Mouse (Mus musculus) kidney, postnatal 36 days (tissue): Measurements from ENCODE around the gene Gna15.
A peak's percentile ranks its signal among the peaks of the same experiment; 100 is the strongest.

Experiments used
- DNase-seq, 2 experiments: peaks; one replicate each; pipeline ENCODE4 v3.0.0; 2021 to 2022; ENCODE audit warnings: mixed read lengths in 2 of 2

Gene Gna15

DNA sequence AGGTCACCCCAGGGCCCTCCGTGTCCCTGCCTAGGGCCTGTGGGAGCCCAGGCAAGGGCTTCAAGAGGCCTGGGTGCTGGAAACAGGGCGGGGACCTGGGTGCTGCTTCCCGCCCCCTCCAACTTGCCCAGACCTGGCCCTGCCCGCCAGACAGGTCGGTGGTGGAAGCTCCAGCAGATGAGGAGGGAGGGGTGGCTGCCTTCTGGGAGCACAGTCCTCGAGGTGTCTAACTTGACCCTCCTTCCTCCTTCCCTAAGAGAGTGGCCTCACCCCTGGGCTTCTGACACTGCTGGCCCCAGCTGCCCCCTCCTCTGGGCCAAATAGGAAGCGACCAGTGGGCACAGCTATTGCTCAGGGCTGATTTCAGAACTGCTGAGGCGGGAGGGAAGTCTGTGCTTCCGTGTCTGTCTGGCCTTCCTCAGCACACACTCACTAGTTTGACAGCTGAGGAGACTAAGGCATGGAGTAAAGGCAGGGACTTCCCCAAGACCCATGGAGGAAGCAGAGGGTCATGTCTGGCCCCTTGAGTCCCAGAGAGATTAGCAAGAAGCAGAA, at the start of gene Gna15:
Gene Gna15 (minus strand): TSS at position 175 of the 555 bp plus-strand sequence.
- DNase-seq: no peak

- DNase-seq: peak in 1 of 2 experiments; percentile 42
Observed at GRCm38 (mm10) chr10:81572975-81573374, 49.0 kb upstream of the Gna15 start.

DNA sequence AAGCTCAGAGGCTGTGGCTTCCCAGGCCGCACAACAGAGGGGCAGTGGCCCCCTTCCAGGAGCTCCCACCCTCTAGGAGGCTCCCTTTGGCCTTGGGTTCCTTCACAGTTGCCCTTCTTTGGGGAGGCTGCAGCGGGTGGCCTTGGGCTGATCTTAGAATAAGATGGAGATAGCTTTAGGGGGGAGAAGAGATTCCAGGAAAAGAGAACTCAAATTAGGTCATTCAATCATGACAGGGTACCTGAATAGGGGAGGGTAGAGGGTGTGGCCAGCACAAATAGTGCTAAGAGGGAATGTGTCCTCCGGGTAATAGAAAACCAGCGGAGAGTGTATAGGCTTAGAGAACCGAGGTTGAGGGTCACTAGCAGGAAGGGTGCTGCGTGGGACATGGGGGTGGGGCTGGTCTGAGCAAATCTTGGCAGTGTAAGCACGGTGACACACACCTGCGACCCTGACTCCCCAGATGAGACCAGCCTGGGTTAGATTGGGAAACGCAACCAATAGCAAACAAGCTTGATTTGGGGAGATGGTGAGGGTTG, 48.2 kb upstream of the Gna15 start:
- no peak for DNase-seq

DNA sequence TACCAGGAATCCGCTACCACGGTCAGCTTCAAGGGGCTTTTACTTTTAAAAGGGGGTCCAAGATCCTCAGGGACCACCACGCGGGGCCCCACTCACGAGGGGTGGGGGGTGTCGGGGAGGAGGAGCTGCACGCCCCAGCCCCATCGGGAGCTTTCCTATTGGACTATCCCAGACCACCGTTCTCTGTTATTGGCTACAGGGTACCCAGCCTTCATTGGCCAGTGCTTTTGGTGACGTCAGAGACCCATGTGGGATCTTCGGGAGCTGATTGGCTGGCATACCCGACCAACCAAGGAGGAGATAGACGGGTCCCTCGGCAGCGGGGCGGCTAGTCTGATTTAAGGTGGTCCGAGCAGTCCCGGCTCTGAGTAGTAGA, 47.5 kb upstream of the Gna15 start:
- DNase-seq: peak; percentile 97 to 100

- DNase-seq: peak; percentile 98 to 99
Observed at GRCm38 (mm10) chr10:81570831-81571500, 46.9 kb upstream of the Gna15 start.

DNA sequence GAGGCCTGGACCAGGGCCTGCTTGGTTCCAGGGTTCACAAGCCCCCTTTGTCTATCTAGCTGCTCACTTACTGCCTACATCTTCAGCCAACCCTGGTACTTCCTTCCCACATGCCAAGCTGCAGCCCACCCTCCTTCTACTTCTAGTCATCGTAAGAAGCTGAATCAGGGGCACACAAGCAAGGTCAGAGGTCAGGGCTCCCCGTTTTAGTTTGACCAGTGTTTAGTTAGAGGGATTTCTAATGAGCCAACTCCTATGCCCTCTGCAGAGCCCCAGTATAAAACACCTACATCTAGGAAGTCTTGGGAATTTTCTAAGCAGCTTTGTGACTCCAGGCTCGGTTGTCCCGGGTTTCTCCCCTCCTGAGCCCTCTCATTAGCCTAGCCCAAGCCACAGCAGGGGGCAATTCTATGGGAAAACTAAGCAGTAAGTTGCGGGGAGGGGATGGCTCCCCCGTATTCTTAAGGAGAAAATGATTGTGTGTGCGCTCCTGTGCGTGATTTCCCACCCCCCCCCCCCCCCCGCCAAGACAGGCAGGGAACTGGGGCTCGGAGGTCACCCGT, 46.3 kb upstream of the Gna15 start:
- DNase-seq: no peak

DNA sequence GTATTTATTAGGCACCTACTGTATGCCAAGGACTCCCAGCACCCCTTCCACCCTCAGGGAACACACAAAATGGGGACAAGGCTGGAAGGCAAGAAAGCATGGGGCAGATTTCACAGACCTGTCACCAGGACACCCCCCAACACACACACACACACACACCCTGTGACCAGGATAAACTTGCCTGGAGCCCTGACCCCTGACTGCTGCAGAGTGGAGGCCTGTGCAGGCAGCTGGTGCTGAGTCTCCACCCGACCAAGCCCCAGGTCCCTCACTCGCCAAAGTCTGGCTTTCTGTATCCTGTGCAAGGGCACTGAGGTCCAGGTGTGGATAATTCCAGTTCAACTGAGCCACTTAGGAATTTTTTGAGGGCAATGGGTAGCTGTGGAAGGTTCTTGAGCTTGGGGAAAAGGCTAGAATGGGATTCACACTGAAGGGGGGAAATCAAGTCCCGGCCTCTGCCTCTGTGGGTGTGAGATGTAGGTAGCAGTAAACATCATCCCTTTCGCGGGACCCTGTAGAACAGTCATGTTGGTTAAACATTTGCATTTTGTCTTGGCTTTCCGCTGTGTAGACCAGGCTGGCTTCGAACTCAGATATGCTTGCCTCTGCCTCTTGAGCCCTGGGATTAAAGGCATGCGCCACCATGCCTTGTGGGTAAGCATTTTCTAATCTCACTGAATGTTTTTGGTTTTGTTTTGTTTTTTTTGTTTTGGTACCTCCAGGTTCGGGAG, 45.6 kb upstream of the Gna15 start:
- DNase-seq: no peak

DNA sequence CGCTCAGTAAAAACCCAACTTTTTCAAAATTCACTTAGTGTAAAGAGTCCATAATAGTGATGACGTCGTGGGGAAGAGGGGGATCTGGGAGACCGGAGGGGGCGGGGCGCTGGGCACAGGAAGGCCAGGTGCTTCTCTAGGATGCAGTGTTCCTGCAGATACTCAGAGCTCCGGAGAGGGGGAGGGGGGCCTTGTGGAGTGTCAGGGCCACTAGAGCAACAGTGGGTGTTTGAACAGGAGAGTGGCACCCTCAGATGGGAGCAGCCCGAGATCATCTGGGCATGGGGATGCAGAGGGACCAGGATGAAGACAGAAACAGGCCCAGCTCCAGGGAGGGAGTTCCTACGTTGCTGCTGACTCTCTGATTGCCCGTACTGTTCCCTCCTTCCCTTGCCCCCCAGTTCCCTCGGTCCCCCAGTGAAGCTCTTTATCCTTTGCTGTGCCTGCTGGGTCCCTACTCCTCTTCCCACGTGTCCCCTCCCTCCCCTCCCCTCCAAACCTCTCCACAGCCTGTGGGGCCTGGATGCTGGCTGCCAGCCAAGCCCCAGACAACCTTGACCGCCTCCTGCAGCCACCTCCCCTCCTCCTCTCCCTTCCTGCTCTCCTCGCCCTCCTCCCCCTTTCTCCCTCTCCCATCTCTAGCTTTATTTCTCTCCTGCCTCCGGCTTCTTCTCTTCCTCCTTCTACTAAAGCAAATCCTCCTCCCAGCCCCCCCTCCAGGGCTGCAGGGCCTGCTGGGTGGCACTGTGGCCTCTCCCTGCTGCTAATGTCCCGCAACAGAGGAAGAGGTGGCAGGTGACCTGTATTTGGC, 44.6 kb upstream of the Gna15 start:
- peak; percentile 78 to 79 for DNase-seq

DNA sequence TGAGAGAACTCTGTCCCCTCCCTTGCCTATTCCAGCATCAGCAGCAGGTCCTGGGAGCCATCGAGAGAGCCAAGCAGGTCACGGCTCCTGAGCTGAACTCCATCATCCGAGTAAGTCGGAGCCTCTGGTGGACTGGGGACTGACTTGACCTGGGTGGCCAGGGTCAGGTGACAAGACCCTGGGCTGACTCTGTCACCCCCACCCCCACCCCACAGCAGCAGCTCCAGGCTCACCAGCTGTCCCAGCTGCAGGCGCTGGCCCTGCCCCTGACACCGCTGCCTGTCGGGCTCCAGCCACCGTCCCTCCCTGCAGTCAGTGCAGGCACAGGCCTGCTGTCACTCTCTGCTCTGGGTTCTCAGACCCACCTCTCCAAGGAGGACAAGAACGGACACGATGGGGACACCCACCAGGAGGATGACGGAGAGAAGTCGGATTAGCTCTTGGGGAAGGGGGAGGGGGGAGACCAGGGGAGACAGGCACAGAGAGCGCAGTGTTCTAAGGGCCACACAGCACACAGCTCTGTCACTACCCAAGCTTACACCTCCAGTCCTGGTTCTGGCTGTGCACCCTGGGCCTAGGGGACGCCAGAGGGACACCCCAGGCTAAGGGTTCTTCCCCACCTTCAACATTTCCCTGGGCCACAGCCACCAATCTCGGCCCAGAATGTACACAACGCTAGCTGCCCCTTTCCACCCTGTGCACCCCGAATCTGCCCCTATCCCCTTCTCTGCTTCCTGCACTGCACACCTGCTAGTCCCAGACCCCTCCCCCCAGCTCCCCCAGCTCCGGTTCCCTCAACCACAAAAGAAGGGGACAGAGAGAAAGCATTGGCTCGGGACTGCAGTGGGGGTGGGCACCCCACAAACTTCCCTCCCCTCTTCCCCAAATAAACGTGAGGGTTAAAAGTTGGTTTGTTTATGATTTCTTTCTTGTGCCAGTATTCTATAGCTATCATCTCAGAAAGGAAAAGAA, 41.5 kb upstream of the Gna15 start:
- DNase-seq: no peak

DNA sequence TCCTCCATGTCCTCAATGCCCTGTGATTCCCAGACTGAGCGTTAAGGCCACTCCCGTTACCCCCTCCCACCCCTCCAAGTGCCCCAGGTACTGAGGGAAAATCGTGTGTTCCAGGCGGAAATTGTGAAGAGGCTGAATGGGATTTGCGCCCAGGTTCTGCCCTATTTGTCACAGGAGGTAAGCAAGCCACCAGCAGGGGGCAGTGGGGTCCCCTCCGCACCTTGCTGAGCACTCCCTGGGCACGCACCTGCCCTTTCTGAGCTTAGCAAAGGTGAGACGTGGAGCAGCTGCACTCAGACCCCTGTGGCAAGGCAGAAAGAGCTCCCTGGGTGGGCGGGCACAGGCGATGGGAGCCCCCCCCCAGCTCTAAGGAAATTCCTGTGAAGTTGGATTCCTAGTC, 40.7 kb upstream of the Gna15 start:
- DNase-seq: peak; percentile 55 to 84

- peak; percentile 70 to 78 for DNase-seq
Observed at GRCm38 (mm10) chr10:81564216-81564615, 40.2 kb upstream of the Gna15 start.

- no peak for DNase-seq
Observed at GRCm38 (mm10) chr10:81563481-81563880, 39.5 kb upstream of the Gna15 start.

DNA sequence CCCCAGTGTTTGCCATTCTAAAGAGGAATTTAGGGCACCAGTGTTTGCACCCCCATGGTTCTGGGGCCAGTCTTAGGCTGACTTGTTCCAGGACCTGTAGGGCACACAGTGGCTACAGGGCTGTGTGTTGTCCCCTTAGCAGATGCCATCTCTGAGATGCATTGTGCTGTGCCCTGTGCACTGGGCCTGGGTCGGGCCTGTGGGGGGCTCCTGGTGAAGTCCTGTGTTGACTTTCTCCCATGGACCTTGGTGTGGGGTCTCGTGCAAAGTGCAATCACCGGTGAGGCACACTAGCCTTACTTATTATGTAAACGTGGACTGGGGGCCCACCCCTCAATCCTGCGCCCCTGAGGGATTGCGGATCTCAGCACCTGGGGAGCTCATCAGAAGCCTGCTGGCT, 38.4 kb upstream of the Gna15 start:
- DNase-seq: no peak

GRCm38 (mm10) chr10:81560719-81561459, 36.9 kb upstream of the Gna15 start:
- peak; percentile 65 to 73 for DNase-seq

DNA sequence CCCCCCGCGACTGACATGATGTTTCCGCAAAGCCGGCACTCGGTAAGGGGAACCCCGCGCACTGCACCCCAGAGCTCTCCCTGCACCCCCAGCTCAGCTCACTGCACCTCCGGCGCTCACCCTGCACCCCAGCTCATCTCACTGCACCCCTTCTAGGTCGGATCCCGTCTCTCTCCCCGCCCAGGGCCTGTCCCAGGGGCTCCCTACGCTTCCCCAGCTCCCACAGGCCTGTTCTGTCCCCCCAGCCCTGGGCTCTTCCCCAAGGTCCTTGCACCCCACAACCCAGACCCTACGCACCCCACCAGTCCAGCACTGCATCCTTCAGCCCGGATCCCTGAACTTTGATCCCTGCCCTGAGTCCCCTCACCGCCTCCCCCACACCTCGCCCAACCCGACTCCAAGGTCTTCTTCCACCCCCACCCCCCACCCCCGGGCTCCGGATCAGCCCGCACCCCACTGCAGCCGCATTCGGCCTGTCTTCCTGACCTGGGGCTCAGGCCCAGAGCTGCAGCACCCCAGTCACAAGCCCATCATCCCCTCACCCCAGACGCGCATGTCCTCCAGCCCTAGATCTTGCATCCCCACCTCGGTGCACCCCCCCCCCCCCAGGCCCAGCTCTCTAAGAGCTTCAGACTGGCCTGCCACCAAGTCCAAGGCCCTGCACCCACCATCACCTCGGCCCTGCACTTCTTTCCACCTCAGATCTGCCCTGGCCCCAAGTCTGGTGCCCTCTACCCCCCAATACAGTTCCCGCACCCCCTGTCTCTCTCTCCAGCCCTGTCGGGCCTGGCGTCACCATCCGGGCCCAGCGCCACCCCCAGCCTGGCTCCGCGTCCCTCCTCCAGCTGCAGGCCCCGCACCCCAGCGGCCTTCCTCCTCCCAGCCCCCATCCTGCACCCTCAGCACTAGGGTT, 35.9 kb upstream of the Gna15 start:
- DNase-seq: peak; percentile 74 to 84

DNA sequence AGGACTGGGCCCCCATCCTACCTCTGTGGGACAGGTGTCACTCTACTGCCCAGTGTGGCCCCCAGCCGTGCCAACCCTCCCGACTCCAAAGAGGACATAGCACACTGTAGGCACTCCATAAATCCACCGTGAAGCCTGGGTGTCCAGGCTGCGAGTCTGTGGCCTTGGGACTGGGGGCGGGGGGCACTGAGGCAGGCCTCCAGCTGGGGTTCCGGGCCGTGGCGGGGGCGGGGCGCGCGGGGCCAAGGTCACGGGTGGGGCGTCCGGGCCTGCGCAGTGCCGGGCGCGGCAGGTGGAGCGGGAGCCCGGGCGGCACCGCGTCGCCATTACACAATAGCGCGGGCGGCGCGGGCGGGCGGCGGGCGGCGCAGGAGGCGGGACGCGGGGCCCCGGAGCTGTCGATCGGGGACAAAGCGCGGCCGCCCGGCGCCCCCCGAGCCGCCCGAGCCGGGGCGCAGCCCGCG, 35.2 kb upstream of the Gna15 start, which contains the start of gene Aes:
Gene Aes (plus strand): TSS at position 326 of the 464 bp plus-strand sequence.
- DNase-seq: peak; percentile 88 to 95

DNA sequence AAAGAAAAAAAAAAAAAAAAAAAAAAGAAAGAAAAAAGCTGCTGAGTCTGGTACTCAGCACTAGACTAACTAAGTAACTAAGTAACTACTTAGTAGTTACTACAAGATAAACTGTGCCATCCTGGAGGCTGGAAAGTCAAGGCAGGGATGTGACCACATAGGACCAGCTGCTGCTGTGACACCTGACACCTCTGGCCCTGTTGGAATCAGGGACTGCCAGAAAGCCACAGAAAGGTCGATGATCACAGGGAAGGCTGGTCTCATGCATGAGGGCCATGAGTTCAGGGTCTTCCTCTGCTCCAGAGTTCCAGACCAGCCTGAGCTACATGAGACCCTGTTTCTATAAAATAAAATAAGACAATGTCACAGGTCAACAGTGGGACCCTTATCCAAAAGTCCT, 33.5 kb upstream of the Gna15 start:
- DNase-seq: no peak

DNA sequence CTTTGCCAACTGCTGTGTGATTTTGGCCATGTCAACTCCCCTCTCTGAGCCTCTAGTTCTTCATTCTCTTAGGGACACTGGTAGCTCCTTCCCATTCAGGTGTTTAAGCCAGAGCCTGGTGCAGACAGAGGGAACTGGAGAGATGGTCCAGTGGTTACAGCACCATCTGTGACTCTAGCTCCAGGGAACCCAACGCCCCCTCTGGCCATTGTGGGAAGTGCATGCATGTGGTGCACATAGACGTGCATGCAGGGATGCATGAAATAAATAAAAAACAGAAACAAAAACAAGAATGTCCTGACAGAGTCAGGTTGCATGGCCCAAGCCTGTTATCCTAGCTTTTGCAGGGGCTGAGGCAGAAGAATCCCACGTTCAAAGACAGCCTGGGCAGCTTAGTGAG, 32.3 kb upstream of the Gna15 start:
- DNase-seq: no peak
